Mouse (Mus musculus): ENCODE results near the gene 2310050C09Rik.

Gene 2310050C09Rik

DNA sequence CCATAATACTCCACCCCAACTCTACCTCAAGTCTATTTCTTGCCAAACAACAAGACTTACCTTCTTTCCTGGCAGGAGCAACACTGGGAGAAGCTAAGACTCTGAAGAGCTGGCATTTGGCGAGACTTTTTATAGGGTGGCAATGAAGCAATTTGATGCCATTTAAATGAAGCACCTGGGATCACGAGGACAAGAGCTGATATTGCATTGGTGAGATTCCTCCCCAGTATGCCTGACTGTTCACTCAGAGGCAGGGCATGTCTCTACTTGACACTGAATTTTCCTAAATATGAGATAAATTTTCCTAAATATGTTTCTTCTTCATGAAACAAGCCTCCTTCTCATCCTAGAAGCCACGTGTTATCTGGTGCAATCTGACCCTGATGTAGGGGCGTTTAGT, at the start of gene 2310050C09Rik:
2310050C09Rik (minus strand) TSS at position 101 of the 400 bp plus-strand sequence.
- no peak for DNase-seq

GRCm38 (mm10) chr3:92907571-92907970, 37.6 kb upstream of the 2310050C09Rik start:
- DNase-seq, result peak in 1 of 2 experiments; percentile 40

DNA sequence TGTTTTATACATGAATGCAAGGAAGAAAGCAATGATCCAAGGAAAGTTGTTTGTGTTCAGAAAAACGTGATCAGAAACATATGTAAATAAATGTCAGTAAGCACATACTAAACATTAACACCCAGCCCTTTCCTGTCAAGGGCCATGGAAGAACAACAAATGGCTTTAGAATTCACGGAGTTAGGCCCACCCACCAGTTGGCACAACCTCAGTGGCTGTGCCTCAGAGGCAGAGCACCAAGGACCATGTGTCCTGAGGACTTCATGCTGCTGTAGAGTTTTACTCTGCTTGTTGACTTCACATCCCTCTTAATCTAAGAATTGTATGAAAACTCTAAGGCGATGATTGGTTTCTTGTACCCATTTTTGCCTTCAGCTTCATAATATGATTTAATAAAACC, 35.2 kb upstream of the 2310050C09Rik start:
- DNase-seq, result no peak

GRCm38 (mm10) chr3:92903640-92904039, 33.6 kb upstream of the 2310050C09Rik start:
- no peak for DNase-seq

DNA sequence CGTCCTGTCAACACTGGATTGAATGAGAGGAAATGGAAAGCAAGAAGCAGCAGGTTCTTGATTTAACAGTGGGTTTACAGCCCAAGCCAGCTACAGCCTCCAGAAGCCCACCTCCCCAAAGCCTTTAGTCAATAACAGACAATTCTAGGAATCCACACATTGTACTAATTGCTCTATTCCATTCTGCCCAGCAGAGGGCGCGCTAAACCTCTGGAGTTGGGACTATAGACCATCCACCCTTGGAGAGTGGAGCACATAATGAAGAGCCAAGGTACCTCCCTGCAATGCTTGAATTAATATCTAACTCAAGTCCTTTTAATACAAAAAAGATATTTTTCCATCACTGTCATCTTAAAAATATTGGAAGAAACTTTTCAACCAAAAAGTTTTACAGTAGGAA, 33.0 kb upstream of the 2310050C09Rik start:
- DNase-seq, result peak; percentile 30 to 56

GRCm38 (mm10) chr3:92894489-92894888, 24.5 kb upstream of the 2310050C09Rik start:
- DNase-seq, result no peak

GRCm38 (mm10) chr3:92894063-92894462, 24.0 kb upstream of the 2310050C09Rik start:
- DNase-seq, result peak; percentile 62 to 66

DNA sequence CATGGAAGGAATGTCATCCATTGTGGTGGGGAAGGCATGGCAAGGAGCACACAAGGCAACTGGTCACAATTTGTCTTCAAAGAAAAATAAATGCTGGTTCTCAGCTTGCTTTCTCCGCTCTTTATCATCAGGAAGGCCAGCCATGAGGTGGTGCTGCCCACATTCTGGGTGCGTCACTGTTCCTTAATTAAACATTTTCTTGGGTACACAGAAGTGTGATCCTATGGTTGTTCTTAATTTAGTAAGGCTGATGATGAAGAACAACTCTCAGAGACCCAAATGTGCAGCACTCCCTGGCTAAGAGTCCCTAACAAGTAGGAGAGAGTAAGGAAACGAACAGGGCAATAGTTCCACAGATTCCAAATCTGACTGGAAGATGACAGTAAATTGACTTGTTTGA, 4.2 kb upstream of the 2310050C09Rik start:
- DNase-seq, result no peak

GRCm38 (mm10) chr3:92851186-92851585, 18.8 kb downstream of the 2310050C09Rik start, which contains the start of gene Lce1l:
Lce1l (minus strand) TSS chr3:92851286.
- no peak for DNase-seq

- no peak for DNase-seq
Observed at GRCm38 (mm10) chr3:92827108-92827507, 42.9 kb downstream of the 2310050C09Rik start, which contains the start of gene Kprp. Kprp (minus strand) TSS chr3:92827247.

GRCm38 (mm10) chr3:92825808-92826207, 44.2 kb downstream of the 2310050C09Rik start:
- DNase-seq, result no peak

All from kidney, postnatal 25 days (tissue).